Mouse (Mus musculus) midbrain, embryonic 11.5 days (tissue): Measurements from ENCODE around the gene Ralgps2. TPM values are rescaled to one million over a fixed set of nuclear protein-coding genes. Genes with fewer than 3 reads are reported as not detected.
A peak's percentile ranks its signal among the peaks of the same experiment; 100 is the strongest.

Experiments used
- ATAC-seq: fragments of 200-750 bp; cut with Nextera tagmentation; 2 replicates; pipeline ENCODE4 v1.8.0; 2017; ENCODE audit warnings: moderate TSS enrichment, moderate library complexity; ENCODE audit not compliant: low FRiP score
- DNase-seq: peaks from one replicate; pipeline ENCODE4 v3.0.0; 2015; ENCODE audit warnings: low spot score; ENCODE audit errors: missing footprints
- H3K27ac ChIP-seq: fragments of 300-500 bp; sonication (generic); 2 replicates; pipeline ENCODE4 v1.5.1; 2014; ENCODE audit warnings: low read depth, low read length
- H3K27me3 ChIP-seq: fragments of 300-500 bp; sonication (generic); 2 replicates; pipeline ENCODE4 v1.6.1; 2014; ENCODE audit warnings: mild to moderate bottlenecking, low read length, moderate library complexity, mixed read lengths; ENCODE audit not compliant: control insufficient read depth, insufficient read depth
- H3K36me3 ChIP-seq: fragments of 300-500 bp; sonication (generic); 2 replicates; pipeline ENCODE4 v1.6.1; 2014; ENCODE audit warnings: mild to moderate bottlenecking, low read length, moderate library complexity, mixed read lengths; ENCODE audit not compliant: control insufficient read depth, insufficient read depth
- H3K4me1 ChIP-seq: fragments of 300-500 bp; sonication (generic); 2 replicates; pipeline ENCODE4 v1.6.1; 2014; ENCODE audit warnings: low read length; ENCODE audit not compliant: control insufficient read depth, insufficient read depth
- H3K4me2 ChIP-seq: fragments of 300-500 bp; sonication (generic); 2 replicates; pipeline ENCODE4 v1.6.1; 2014; ENCODE audit warnings: mild to moderate bottlenecking, moderate library complexity
- H3K4me3 ChIP-seq: fragments of 300-500 bp; sonication (generic); 2 replicates; pipeline ENCODE4 v1.5.1; 2014; ENCODE audit warnings: low read depth, low read length
- H3K9ac ChIP-seq: fragments of 300-500 bp; sonication (generic); 2 replicates; pipeline ENCODE4 v1.6.1; 2014; ENCODE audit warnings: low read length
- H3K9me3 ChIP-seq: fragments of 300-500 bp; sonication (generic); 2 replicates; pipeline ENCODE4 v1.6.1; 2016; ENCODE audit warnings: low read length; ENCODE audit not compliant: control insufficient read depth
- WGBS: fragments of 180-500 bp; shearing (Covaris S2); extraction: QIAGEN DNeasy Blood & Tissue Kit; methylation state at CpG from one replicate; pipeline ENCODE4 v1.1.7; 2014; 5-methylcytosine and 5-hydroxymethylcytosine counted together
- polyA plus RNA-seq: library from polyadenylated mRNA; unstranded; fragments of >200 nt; fragmentation: Nextera tagmentation; extraction: Ambion mirVana; gene quantifications from 2 replicates; pipeline ENCODE4 v1.2.1, GENCODE M21; 2014

Gene Ralgps2
- 85.1 and 91.9 TPM in 2 replicates for polyA plus RNA-seq

DNA sequence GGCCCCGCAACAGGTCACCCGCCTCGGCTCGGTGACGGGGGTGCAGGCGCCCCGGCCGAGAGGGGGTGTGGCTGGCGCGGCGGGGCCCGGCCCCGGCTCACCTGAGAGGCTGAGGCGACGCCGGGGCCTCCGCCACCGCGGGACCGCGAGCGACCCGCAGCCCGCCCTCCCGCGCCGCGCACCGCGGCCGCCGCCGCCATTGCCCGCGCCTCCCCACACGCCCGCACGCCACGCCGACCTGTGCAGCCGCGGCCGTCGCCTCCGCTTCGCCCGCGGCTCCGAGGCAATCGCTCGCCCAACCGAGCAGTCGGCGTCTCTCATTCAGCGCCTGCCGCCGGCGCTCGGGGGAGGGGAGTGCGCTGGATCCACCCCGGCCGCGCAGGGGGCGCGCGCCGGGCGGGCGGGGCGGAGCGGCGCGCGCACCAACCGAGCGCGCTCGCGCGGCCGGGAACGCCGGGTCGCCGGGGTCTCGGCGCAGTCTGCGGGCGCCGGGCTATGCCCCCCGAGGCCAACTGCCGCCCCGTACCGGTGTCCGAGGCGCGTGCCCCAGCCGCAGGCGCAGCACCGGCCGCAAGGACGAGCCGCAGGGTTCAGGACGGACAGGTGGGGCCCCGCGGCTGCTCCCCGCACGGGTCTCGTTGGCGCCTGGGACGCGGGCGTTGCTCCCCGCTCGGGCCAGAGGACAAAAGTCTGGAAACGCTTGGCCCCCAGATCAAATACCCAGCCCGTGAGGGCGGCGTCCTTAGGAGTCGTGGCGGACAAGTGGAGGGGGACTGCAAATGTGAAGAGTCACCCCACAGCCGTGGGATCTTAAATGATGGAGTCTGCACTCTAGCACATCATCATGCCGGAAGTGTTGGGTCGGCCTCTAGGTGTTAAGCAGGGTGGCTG, at the start of gene Ralgps2:
TSS of gene Ralgps2 (minus strand) at position 376 of the 891 bp plus-strand sequence.
- DNase-seq (peak; percentile 98), ATAC-seq (peak; percentile 87)
- H3K4me2 ChIP-seq: peak within 1 kb of the TSS; percentile 87
- no peaks in the 10 kb centered on the region for H3K9me3 ChIP-seq
- H3K9ac ChIP-seq: peak within 1 kb of the TSS; percentile 87
- under 1% methylated on average over 102 of the region's 124 CpGs for WGBS
- no peaks in the 10 kb centered on the region for H3K36me3 ChIP-seq
- peak within 1 kb of the TSS; percentile 90 for H3K4me3 ChIP-seq
- H3K4me1 ChIP-seq: no peaks in the 10 kb centered on the region
- H3K27ac ChIP-seq: peak within 1 kb of the TSS; percentile 88
- no peaks in the 10 kb centered on the region for H3K27me3 ChIP-seq

- H3K4me3 ChIP-seq: no peak overlapping the region
- no peak overlapping the region for H3K4me2 ChIP-seq
- no peaks in the 10 kb centered on the region for H3K27me3 ChIP-seq
- H3K36me3 ChIP-seq: no peaks in the 10 kb centered on the region
- peaks cover 3% of the 10 kb centered on the region; the same call in 1 of the 2 replicates for H3K4me1 ChIP-seq
- H3K27ac ChIP-seq: no peak overlapping the region
- 85% methylated on average over 3 of the region's 3 CpGs for WGBS
- ATAC-seq: no peak
- no peaks in the 10 kb centered on the region for H3K9me3 ChIP-seq
- no peak overlapping the region for H3K9ac ChIP-seq
- no peak for DNase-seq
Measured at GRCm38 (mm10) chr1:156987576-156987975, 48.1 kb upstream of the Ralgps2 start.

DNA sequence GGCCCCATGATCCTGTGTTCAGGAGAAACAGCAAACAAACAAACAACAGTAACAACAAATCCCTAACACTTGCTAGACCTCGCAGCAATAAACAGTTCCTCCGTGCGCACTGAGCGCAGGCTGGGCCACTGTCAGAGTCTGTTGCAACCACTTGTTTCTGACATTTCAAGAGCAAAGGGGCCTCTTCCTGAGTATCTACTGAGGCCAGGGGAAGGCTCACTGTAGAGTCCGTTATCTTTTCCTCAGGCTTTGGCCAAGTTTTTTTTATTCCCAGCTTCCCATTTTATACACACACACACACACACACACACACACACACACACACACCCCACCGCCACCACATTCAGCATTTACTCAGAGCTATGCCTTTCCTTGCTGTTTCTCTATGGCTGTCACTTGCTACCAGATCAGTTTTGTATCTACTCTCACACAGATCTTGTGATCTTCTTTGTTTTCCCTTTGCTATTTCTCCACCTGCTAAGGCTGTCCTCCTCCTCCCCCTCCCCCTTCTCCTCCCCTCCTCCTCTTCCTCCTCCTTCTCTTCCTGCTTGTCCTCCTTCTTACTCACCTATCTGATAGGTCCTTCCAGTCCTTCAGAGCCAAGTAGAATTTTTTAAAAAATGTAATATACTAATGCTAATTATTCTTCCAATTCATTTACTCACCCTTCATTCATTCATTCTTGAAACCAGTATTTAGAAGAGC, 47.4 kb upstream of the Ralgps2 start:
- DNase-seq (no peak), ATAC-seq (no peak)
- no peaks in the 10 kb centered on the region for H3K36me3 ChIP-seq
- H3K27me3 ChIP-seq: no peaks in the 10 kb centered on the region
- H3K27ac ChIP-seq: no peak overlapping the region
- H3K4me3 ChIP-seq: no peak overlapping the region
- H3K4me2 ChIP-seq: no peak overlapping the region
- H3K4me1 ChIP-seq: peaks cover 3% of the 10 kb centered on the region; the same call in 1 of the 2 replicates
- no peaks in the 10 kb centered on the region for H3K9me3 ChIP-seq
- WGBS: 81% methylated on average over 6 of the region's 6 CpGs
- H3K9ac ChIP-seq: no peak overlapping the region

GRCm38 (mm10) chr1:156985657-156986640, 46.5 kb upstream of the Ralgps2 start:
- H3K4me1 ChIP-seq: peaks cover 3% of the 10 kb centered on the region; the same call in 1 of the 2 replicates
- DNase-seq (no peak), ATAC-seq (no peak)
- H3K27ac ChIP-seq: no peak overlapping the region
- H3K36me3 ChIP-seq: no peaks in the 10 kb centered on the region
- WGBS: 46% methylated on average over 6 of the region's 6 CpGs
- no peaks in the 10 kb centered on the region for H3K9me3 ChIP-seq
- H3K4me2 ChIP-seq: no peak overlapping the region
- H3K27me3 ChIP-seq: no peaks in the 10 kb centered on the region
- H3K9ac ChIP-seq: no peak overlapping the region
- no peak overlapping the region for H3K4me3 ChIP-seq

GRCm38 (mm10) chr1:156983009-156983870, 43.8 kb upstream of the Ralgps2 start:
- ATAC-seq (no peak), DNase-seq (no peak)
- no peaks in the 10 kb centered on the region for H3K27me3 ChIP-seq
- H3K9me3 ChIP-seq: no peaks in the 10 kb centered on the region
- no peak overlapping the region for H3K27ac ChIP-seq
- H3K9ac ChIP-seq: no peak overlapping the region
- no peak overlapping the region for H3K4me3 ChIP-seq
- no peaks in the 10 kb centered on the region for H3K4me1 ChIP-seq
- H3K36me3 ChIP-seq: no peaks in the 10 kb centered on the region
- 79% methylated on average over 14 of the region's 14 CpGs for WGBS
- H3K4me2 ChIP-seq: no peak overlapping the region

GRCm38 (mm10) chr1:156981975-156982374, 42.5 kb upstream of the Ralgps2 start:
- Histone ChIP-seq H3K9ac (no peak overlapping the region), H3K27me3 (no peaks in the 10 kb centered on the region), H3K4me3 (no peak overlapping the region), H3K9me3 (no peaks in the 10 kb centered on the region), H3K27ac (no peak overlapping the region), H3K4me1 (no peaks in the 10 kb centered on the region), H3K4me2 (no peak overlapping the region), H3K36me3 (no peaks in the 10 kb centered on the region)
- ATAC-seq (no peak), DNase-seq (no peak)
- 86% methylated on average over 9 of the region's 9 CpGs for WGBS

- WGBS: 87% methylated on average over 4 of the region's 4 CpGs
- Histone ChIP-seq H3K27ac (no peak overlapping the region), H3K4me3 (no peak overlapping the region), H3K4me2 (no peak overlapping the region), H3K36me3 (no peaks in the 10 kb centered on the region), H3K27me3 (no peaks in the 10 kb centered on the region), H3K9me3 (no peaks in the 10 kb centered on the region), H3K9ac (no peak overlapping the region), H3K4me1 (no peaks in the 10 kb centered on the region)
- ATAC-seq: no peak
- no peak for DNase-seq
Measured at GRCm38 (mm10) chr1:156979722-156980121, 40.3 kb upstream of the Ralgps2 start.

- H3K4me2 ChIP-seq: no peak overlapping the region
- H3K4me3 ChIP-seq: no peak overlapping the region
- no peaks in the 10 kb centered on the region for H3K4me1 ChIP-seq
- H3K9me3 ChIP-seq: no peaks in the 10 kb centered on the region
- H3K27me3 ChIP-seq: no peaks in the 10 kb centered on the region
- H3K9ac ChIP-seq: no peak overlapping the region
- no peak for ATAC-seq
- 92% methylated on average over 7 of the region's 7 CpGs for WGBS
- no peaks in the 10 kb centered on the region for H3K36me3 ChIP-seq
- no peak for DNase-seq
- no peak overlapping the region for H3K27ac ChIP-seq
Measured at GRCm38 (mm10) chr1:156978656-156979055, 39.2 kb upstream of the Ralgps2 start.
